Comparison of ENCODE assay signal across 21 mouse cellular contexts in genomic region chr10:117541487-117541886, GRCm38 (mm10).
DNase-seq lines count a peak whose midpoint lies in the region; ATAC-seq and TF ChIP-seq lines count a peak whose summit lies in the region.
"Had no signal": no experiment of that assay in that cellular context is flagged by ENCODE, and none has a peak within 500 bp of the region (broad histone marks: within the 10 kb centered on the region; RNA-seq: fewer than 3 reads in every experiment).

No protein-coding gene starts in this region.

- H3K4me3 ChIP-seq in forebrain, postnatal 0 days (ENCODE audit: low read depth, low read length) = no peak overlapping the region
- H3K4me3 ChIP-seq in forebrain, embryonic 16.5 days (replicated peaks; ENCODE audit: low read length) = no peak overlapping the region
- no peak overlapping the region for H3K4me3 ChIP-seq in limb, embryonic 15.5 days
- H3K4me3 ChIP-seq in limb, embryonic 10.5 days = no peak overlapping the region
- no peak overlapping the region for H3K4me3 ChIP-seq in lung, postnatal 0 days (ENCODE audit: low read depth, low read length)

- no peak for TF ChIP-seq EP300 in lung, postnatal 0 days (IDR thresholded peaks at IDR 0.05)

- ATAC-seq in forebrain, postnatal 0 days = peak; percentile 45; the same call in 1 of the 2 replicates
- no peak for ATAC-seq in forebrain, embryonic 16.5 days
- ATAC-seq in frontal cortex, adult (ENCODE audit: low TSS enrichment) = peak; percentile 47
- no peak for ATAC-seq in limb, embryonic 15.5 days (ENCODE audit: insufficient number of reproducible peaks, low FRiP score, low TSS enrichment, low read depth)
- peak; percentile 52; the same call in 1 of the 2 replicates for ATAC-seq in lung, postnatal 0 days
- ATAC-seq: activated CD4-positive, CD25-positive, alpha-beta regulatory T cell, adult 4 months; CD4-positive, CD25-positive, alpha-beta regulatory T cell, adult 4 months; Patski had no signal

- no peak for TF ChIP-seq CTCF in forebrain, postnatal 0 days (IDR thresholded peaks at IDR 0.05; ENCODE audit: low read depth)
- TF ChIP-seq CTCF in lung, postnatal 0 days (IDR thresholded peaks at IDR 0.05) = no peak

- no peaks in the 10 kb centered on the region for H3K36me3 ChIP-seq in forebrain, postnatal 0 days (ENCODE audit: insufficient read depth)
- H3K36me3 ChIP-seq in forebrain, embryonic 16.5 days (ENCODE audit: control insufficient read depth, insufficient read depth) = no peaks in the 10 kb centered on the region
- H3K36me3 ChIP-seq in limb, embryonic 15.5 days = no peaks in the 10 kb centered on the region
- no peaks in the 10 kb centered on the region for H3K36me3 ChIP-seq in limb, embryonic 10.5 days
- no peaks in the 10 kb centered on the region for H3K36me3 ChIP-seq in lung, postnatal 0 days (ENCODE audit: insufficient read depth, low read length)
- H3K36me3 ChIP-seq: G1E had no signal

- H3K27ac ChIP-seq in forebrain, postnatal 0 days (ENCODE audit: low read depth, low read length) = no peak overlapping the region
- H3K27ac ChIP-seq in forebrain, embryonic 16.5 days (ENCODE audit: low read length) = no peak overlapping the region
- 0 out of 2 replicates have a peak overlapping the region, but pooled peaks have one; percentile 22 for H3K27ac ChIP-seq in limb, embryonic 15.5 days
- no peak overlapping the region for H3K27ac ChIP-seq in limb, embryonic 10.5 days
- H3K27ac ChIP-seq in lung, postnatal 0 days (ENCODE audit: low read length) = no peak overlapping the region

- no peaks in the 10 kb centered on the region; the same call in 1 of the 2 replicates for H3K27me3 ChIP-seq in forebrain, postnatal 0 days (ENCODE audit: insufficient read depth, low read length)
- H3K27me3 ChIP-seq in forebrain, embryonic 16.5 days (replicated peaks; ENCODE audit: control insufficient read depth, insufficient read depth, low read length) = no peaks in the 10 kb centered on the region
- no peaks in the 10 kb centered on the region for H3K27me3 ChIP-seq in limb, embryonic 15.5 days
- no peaks in the 10 kb centered on the region for H3K27me3 ChIP-seq in limb, embryonic 10.5 days (ENCODE audit: low read depth, poor library complexity, severe bottlenecking)
- H3K27me3 ChIP-seq in lung, postnatal 0 days (replicated peaks; ENCODE audit: insufficient read depth, low read length) = no peaks in the 10 kb centered on the region

- H3K4me2 ChIP-seq in forebrain, postnatal 0 days (ENCODE audit: low read depth) = no peak overlapping the region
- no peak overlapping the region for H3K4me2 ChIP-seq in forebrain, embryonic 16.5 days (ENCODE audit: low read length)
- H3K4me2 ChIP-seq in limb, embryonic 15.5 days = no peak overlapping the region
- no peak overlapping the region for H3K4me2 ChIP-seq in lung, postnatal 0 days (replicated peaks; ENCODE audit: low read depth, low read length)

- no peaks in the 10 kb centered on the region for H3K9me3 ChIP-seq in forebrain, postnatal 0 days (ENCODE audit: low read length)
- no peaks in the 10 kb centered on the region for H3K9me3 ChIP-seq in forebrain, embryonic 16.5 days (ENCODE audit: control insufficient read depth, low read length)
- H3K9me3 ChIP-seq in limb, embryonic 15.5 days = no peaks in the 10 kb centered on the region
- H3K9me3 ChIP-seq in limb, embryonic 10.5 days (replicated peaks) = no peaks in the 10 kb centered on the region
- H3K9me3 ChIP-seq in lung, postnatal 0 days (ENCODE audit: low read length) = no peaks in the 10 kb centered on the region
- H3K9me3 ChIP-seq: G1E had no signal

- DNase-seq in forebrain, postnatal 0 days = no peak
- no peak for DNase-seq in frontal cortex, postnatal 36 days (ENCODE audit: low spot score in 2 of 2)
- DNase-seq in limb, embryonic 10.5 days (ENCODE audit: low spot score) = no peak
- DNase-seq in lung, postnatal 0 days (ENCODE audit: low spot score) = peak; percentile 56
- no peak for DNase-seq in lung, postnatal 14 days
- DNase-seq: adrenal gland, adult 2 months; adrenal gland, adult 8-10 months; adrenal gland, postnatal 10 days; adrenal gland, postnatal 14 days; adrenal gland, postnatal 25 days; adrenal gland, postnatal 36 days; B cell, adult 2 months; cerebellum, adult 11 months; cerebellum, adult 11-12 months had no signal

- H3K9ac ChIP-seq in forebrain, postnatal 0 days = no peak overlapping the region
- H3K9ac ChIP-seq in forebrain, embryonic 16.5 days (replicated peaks; ENCODE audit: low read depth, low read length) = no peak overlapping the region
- H3K9ac ChIP-seq in limb, embryonic 15.5 days = no peak overlapping the region
- no peak overlapping the region for H3K9ac ChIP-seq in lung, postnatal 0 days (replicated peaks; ENCODE audit: low read depth)

- H3K4me1 ChIP-seq in forebrain, postnatal 0 days (ENCODE audit: insufficient read depth) = no peaks in the 10 kb centered on the region
- no peaks in the 10 kb centered on the region for H3K4me1 ChIP-seq in forebrain, embryonic 16.5 days (replicated peaks; ENCODE audit: control insufficient read depth, insufficient read depth, low read length)
- peaks cover 15% of the 10 kb centered on the region for H3K4me1 ChIP-seq in limb, embryonic 15.5 days
- H3K4me1 ChIP-seq in limb, embryonic 10.5 days = peaks cover 21% of the 10 kb centered on the region
- no peaks in the 10 kb centered on the region for H3K4me1 ChIP-seq in lung, postnatal 0 days (ENCODE audit: insufficient read depth, low read depth, low read length)

- 54% methylated on average over 2 of the region's 2 CpGs for WGBS in forebrain, postnatal 0 days
- WGBS in forebrain, embryonic 16.5 days = 49% methylated on average over 2 of the region's 2 CpGs
- 55% methylated on average over 2 of the region's 2 CpGs for WGBS in limb, embryonic 15.5 days
- 83% methylated on average over 2 of the region's 2 CpGs for WGBS in limb, embryonic 10.5 days
- 48% methylated on average over 2 of the region's 2 CpGs for WGBS in lung, postnatal 0 days

Comparison
In these comparisons a context has a peak if more than half of its experiments do, and no peak if none do; other contexts are left out.
1. ATAC-seq: peak in forebrain, postnatal 0 days (single experiment), frontal cortex, adult (single experiment) and lung, postnatal 0 days (single experiment); none in forebrain, embryonic 16.5 days (single experiment) and limb, embryonic 15.5 days (single experiment).